21 mouse cellular contexts compared by ENCODE assay signal in genomic region chr8:12388390-12389115, GRCm38 (mm10). TPM values are rescaled to one million over a fixed set of nuclear protein-coding genes. Genes with fewer than 3 reads are reported as not detected.
DNase-seq lines count a peak whose midpoint lies in the region; ATAC-seq and TF ChIP-seq lines count a peak whose summit lies in the region.
"Had no signal": no experiment of that assay in that cellular context is flagged by ENCODE, and none has a peak within 500 bp of the region (broad histone marks: within the 10 kb centered on the region; RNA-seq: fewer than 3 reads in every experiment).

No protein-coding gene starts in this region.

- no peaks in the 10 kb centered on the region for H3K9me3 ChIP-seq in midbrain, embryonic 10.5 days (replicated peaks)
- no peaks in the 10 kb centered on the region for H3K9me3 ChIP-seq in midbrain, postnatal 0 days (ENCODE audit: low read length)
- no peaks in the 10 kb centered on the region for H3K9me3 ChIP-seq in forebrain, embryonic 13.5 days (replicated peaks)
- no peaks in the 10 kb centered on the region for H3K9me3 ChIP-seq in hindbrain, embryonic 15.5 days
- H3K9me3 ChIP-seq in midbrain, embryonic 15.5 days: no peaks in the 10 kb centered on the region
- H3K9me3 ChIP-seq: heart, embryonic 12.5 days; limb, embryonic 13.5 days; neural tube, embryonic 13.5 days; stomach, embryonic 15.5 days had no signal

- H3K4me2 ChIP-seq in midbrain, postnatal 0 days (ENCODE audit: low read depth, low read length, poor library complexity, severe bottlenecking): no peak overlapping the region
- peak overlapping the region; percentile 88 for H3K4me2 ChIP-seq in forebrain, embryonic 13.5 days
- 0 out of 2 replicates have a peak overlapping the region, but pooled peaks have one; percentile 0 for H3K4me2 ChIP-seq in hindbrain, embryonic 15.5 days
- peak overlapping the region; percentile 12; the same call in 1 of the 2 replicates for H3K4me2 ChIP-seq in midbrain, embryonic 15.5 days
- H3K4me2 ChIP-seq: heart, embryonic 12.5 days; limb, embryonic 13.5 days; neural tube, embryonic 13.5 days; stomach, embryonic 15.5 days had no signal

- H3K27me3 ChIP-seq in midbrain, embryonic 10.5 days (ENCODE audit: low read depth, poor library complexity, severe bottlenecking): peaks cover 100% of the 10 kb centered on the region
- H3K27me3 ChIP-seq in midbrain, postnatal 0 days (ENCODE audit: insufficient read depth, low read length): peaks cover 63% of the 10 kb centered on the region
- peaks cover 63% of the 10 kb centered on the region for H3K27me3 ChIP-seq in forebrain, embryonic 13.5 days
- H3K27me3 ChIP-seq in hindbrain, embryonic 15.5 days: peaks cover 54% of the 10 kb centered on the region
- peaks cover 62% of the 10 kb centered on the region for H3K27me3 ChIP-seq in midbrain, embryonic 15.5 days (replicated peaks)

- H3K4me1 ChIP-seq in midbrain, embryonic 10.5 days: peaks cover 84% of the 10 kb centered on the region
- no peaks in the 10 kb centered on the region for H3K4me1 ChIP-seq in midbrain, postnatal 0 days (ENCODE audit: insufficient read depth, low read length)
- peaks cover 93% of the 10 kb centered on the region for H3K4me1 ChIP-seq in forebrain, embryonic 13.5 days
- H3K4me1 ChIP-seq in hindbrain, embryonic 15.5 days (replicated peaks): peaks cover 30% of the 10 kb centered on the region
- peaks cover 39% of the 10 kb centered on the region for H3K4me1 ChIP-seq in midbrain, embryonic 15.5 days

- peak; percentile 49 for DNase-seq in midbrain, embryonic 10.5 days (ENCODE audit: low spot score)
- DNase-seq in midbrain, postnatal 0 days (ENCODE audit: low spot score): no peak
- DNase-seq in gastrocnemius, postnatal 36 days: no peak
- no peak for DNase-seq in kidney, postnatal 10 days
- no peak for DNase-seq in adrenal gland, postnatal 25 days
- DNase-seq: cerebellum, adult 11 months; heart, postnatal 4 days; kidney, adult 2 months; kidney, postnatal 4 days; spleen, adult 18-20 months had no signal

- no peak for ATAC-seq in midbrain, postnatal 0 days (ENCODE audit: low FRiP score)
- ATAC-seq in forebrain, embryonic 13.5 days: no peak
- ATAC-seq in hindbrain, embryonic 15.5 days (ENCODE audit: low FRiP score, low read depth): no peak
- ATAC-seq in midbrain, embryonic 15.5 days (replicated peaks): no peak

- no peak overlapping the region for H3K27ac ChIP-seq in midbrain, embryonic 10.5 days (replicated peaks)
- no peak overlapping the region for H3K27ac ChIP-seq in midbrain, postnatal 0 days (ENCODE audit: low read depth, low read length)
- H3K27ac ChIP-seq in forebrain, embryonic 13.5 days: peak overlapping the region; percentile 97
- no peak overlapping the region for H3K27ac ChIP-seq in hindbrain, embryonic 15.5 days (replicated peaks)
- peak overlapping the region; percentile 39 for H3K27ac ChIP-seq in midbrain, embryonic 15.5 days
- H3K27ac ChIP-seq: limb, embryonic 13.5 days; neural tube, embryonic 13.5 days; stomach, embryonic 15.5 days had no signal

- H3K36me3 ChIP-seq in midbrain, embryonic 10.5 days: no peaks in the 10 kb centered on the region
- no peaks in the 10 kb centered on the region for H3K36me3 ChIP-seq in midbrain, postnatal 0 days (ENCODE audit: insufficient read depth, low read length)
- H3K36me3 ChIP-seq in forebrain, embryonic 13.5 days (ENCODE audit: poor library complexity, severe bottlenecking): no peaks in the 10 kb centered on the region
- H3K36me3 ChIP-seq in hindbrain, embryonic 15.5 days: no peaks in the 10 kb centered on the region
- H3K36me3 ChIP-seq in midbrain, embryonic 15.5 days (replicated peaks): no peaks in the 10 kb centered on the region
- H3K36me3 ChIP-seq: heart, embryonic 12.5 days; limb, embryonic 13.5 days; neural tube, embryonic 13.5 days; stomach, embryonic 15.5 days had no signal

- no peak overlapping the region for H3K4me3 ChIP-seq in midbrain, embryonic 10.5 days
- no peak overlapping the region for H3K4me3 ChIP-seq in midbrain, postnatal 0 days (ENCODE audit: low read depth, low read length)
- H3K4me3 ChIP-seq in forebrain, embryonic 13.5 days: peak overlapping the region; percentile 59
- no peak overlapping the region for H3K4me3 ChIP-seq in hindbrain, embryonic 15.5 days
- H3K4me3 ChIP-seq in midbrain, embryonic 15.5 days: no peak overlapping the region
- H3K4me3 ChIP-seq: heart, embryonic 12.5 days; limb, embryonic 13.5 days; neural tube, embryonic 13.5 days; stomach, embryonic 15.5 days had no signal

- TF ChIP-seq CTCF in midbrain, postnatal 0 days (IDR thresholded peaks at IDR 0.05): no peak

- 6% methylated on average over 10 of the region's 10 CpGs for WGBS in midbrain, embryonic 10.5 days
- 26% methylated on average over 10 of the region's 10 CpGs for WGBS in midbrain, postnatal 0 days
- WGBS in forebrain, embryonic 13.5 days: 16% methylated on average over 10 of the region's 10 CpGs
- 19% methylated on average over 10 of the region's 10 CpGs for WGBS in hindbrain, embryonic 15.5 days
- WGBS in midbrain, embryonic 15.5 days: 22% methylated on average over 10 of the region's 10 CpGs

- H3K9ac ChIP-seq in midbrain, postnatal 0 days (replicated peaks; ENCODE audit: low read length, poor library complexity, severe bottlenecking): no peak overlapping the region
- peak overlapping the region; percentile 91 for H3K9ac ChIP-seq in forebrain, embryonic 13.5 days
- H3K9ac ChIP-seq in hindbrain, embryonic 15.5 days: no peak overlapping the region
- H3K9ac ChIP-seq in midbrain, embryonic 15.5 days: no peak overlapping the region
- H3K9ac ChIP-seq: heart, embryonic 12.5 days; limb, embryonic 13.5 days; neural tube, embryonic 13.5 days; stomach, embryonic 15.5 days had no signal

- intact Hi-C loops in gastrocnemius, postnatal 36 days (cut with DNase I): no loop called here

RNA-seq across cellular contexts. Expression of gene Sox1, which starts 6.5 kb away (rescaled TPM):
- polyA plus RNA-seq in midbrain, embryonic 10.5 days (2016; fragmentation: Nextera tagmentation; extraction: Ambion mirVana): 3.2 and 3.4 TPM in 2 replicates
- total RNA-seq in midbrain, postnatal 0 days (2014; rRNA removed): 16.8 and 17.7 TPM in 2 replicates
- 1.6 and 2.6 TPM in 2 replicates for polyA plus RNA-seq in midbrain, postnatal 0 days (2015; fragmentation: Nextera tagmentation; extraction: Ambion mirVana)
- polyA plus RNA-seq in forebrain, embryonic 13.5 days (2015; fragmentation: Nextera tagmentation; extraction: Ambion mirVana): 7.7 and 8.8 TPM in 2 replicates
- 1.9 TPM in 2 replicates for polyA plus RNA-seq in hindbrain, embryonic 15.5 days (2015; fragmentation: Nextera tagmentation; extraction: Ambion mirVana)
- polyA plus RNA-seq in midbrain, embryonic 15.5 days (2015; fragmentation: Nextera tagmentation; extraction: Ambion mirVana): 2.2 and 2.4 TPM in 2 replicates
- total RNA-seq in gastrocnemius, postnatal 36 days (2021): not detected
- not detected in 2 replicates for total RNA-seq in adrenal gland, postnatal 25 days (2021)
- total RNA-seq: gastrocnemius, adult 18-20 months; heart, postnatal 4 days had no signal
- polyA plus RNA-seq: C2C12; heart, embryonic 12.5 days; kidney, adult 2 months; limb, embryonic 13.5 days; liver, embryonic 16.5 days; stomach, embryonic 15.5 days; thymus, postnatal 0 days had no signal

Comparison
In these comparisons a context has a peak if more than half of its experiments do, and no peak if none do; other contexts are left out.
1. H3K27ac ChIP-seq: peak in forebrain, embryonic 13.5 days (single experiment) and midbrain, embryonic 15.5 days (single experiment); none in midbrain, embryonic 10.5 days (single experiment), midbrain, postnatal 0 days (single experiment) and hindbrain, embryonic 15.5 days (single experiment).